Mouse (Mus musculus) spleen, postnatal 10 days (tissue): ENCODE measurements around the gene Samd3.

Experiments used
- DNase-seq, 2 experiments: peaks; one replicate each; pipeline ENCODE4 v3.0.0; 2021 to 2022; ENCODE audit warnings: low spot score in 2 of 2

Gene Samd3

GRCm38 (mm10) chr10:26302336-26302735, 72.8 kb downstream of the Samd3 start:
- DNase-seq: no peak

GRCm38 (mm10) chr10:26303485-26303884, 74.0 kb downstream of the Samd3 start:
- DNase-seq: no peak

- no peak for DNase-seq
These were observed 84.8 kb downstream of the Samd3 start for GRCm38 (mm10) chr10:26314327-26314726.

- DNase-seq: no peak
These were observed 91.2 kb downstream of the Samd3 start for GRCm38 (mm10) chr10:26320679-26321078.
